Mouse (Mus musculus) bone marrow macrophage, adult 2 months (primary cell): ENCODE results near the gene Uvssa.

Source experiments
- CTCF ChIP-seq: IDR thresholded peaks from 2 replicates; pipeline ENCODE4 v1.5.1; 2012; ENCODE audit warnings: low read depth, mild to moderate bottlenecking, low read length, moderate library complexity
- POLR2A ChIP-seq: IDR thresholded peaks from 2 replicates; pipeline ENCODE4 v1.6.1; 2012; ENCODE audit warnings: mild to moderate bottlenecking, low read depth, low read length, borderline replicate concordance

DNA sequence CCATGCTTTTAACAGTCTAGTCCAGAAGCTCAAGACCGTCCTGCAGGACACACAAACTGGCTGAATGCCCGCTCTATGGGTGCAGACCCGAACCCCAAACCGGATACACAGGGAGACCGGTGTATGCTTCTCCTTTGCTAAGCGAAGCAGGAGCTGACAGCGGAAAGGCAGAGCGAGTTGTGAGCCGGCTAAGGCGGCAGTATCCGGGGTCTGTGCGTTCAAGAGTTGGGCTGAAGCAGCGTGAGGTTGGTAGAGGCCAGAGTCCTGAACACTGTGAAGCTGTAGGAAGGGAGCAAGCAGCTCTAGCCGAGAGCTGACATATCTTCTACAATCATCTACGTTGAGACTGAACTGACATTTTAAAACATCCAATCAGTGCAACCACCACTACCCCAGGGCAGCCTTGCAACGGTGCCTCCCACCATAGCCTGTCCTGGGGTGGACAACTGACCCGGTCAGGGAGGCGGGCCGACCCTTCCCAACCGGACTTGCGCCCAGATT is 498 bp upstream of the Uvssa start:
- TF ChIP-seq POLR2A (0 out of 2 replicates have a peak, but pooled peaks have one; percentile 21), CTCF (no peak)
